Mouse (Mus musculus): ENCODE data around the gene Iffo1.

Gene Iffo1

DNA sequence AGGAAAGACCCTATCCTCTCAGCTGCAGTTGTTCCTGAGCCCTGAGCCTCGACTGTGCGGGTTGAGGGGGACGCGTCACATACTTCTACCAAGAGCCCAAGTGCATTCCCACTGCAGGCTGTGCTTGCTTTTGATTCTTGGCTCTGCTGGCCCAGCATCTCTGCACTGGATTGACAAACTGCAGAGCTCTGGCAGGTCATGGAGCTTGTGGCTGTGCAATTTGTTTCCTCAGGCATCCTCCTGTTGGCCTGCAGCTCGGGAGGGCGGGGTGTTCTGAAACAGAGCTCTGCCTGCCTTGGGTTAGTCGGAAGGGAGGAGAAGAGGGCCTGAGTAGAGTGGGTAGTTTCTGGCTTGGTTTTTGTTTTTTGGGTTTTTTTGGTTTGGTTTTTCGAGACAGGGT is 2.6 kb upstream of the Iffo1 start:
- DNase-seq (ENCODE audit: low read depth, low spot score): no peak

DNA sequence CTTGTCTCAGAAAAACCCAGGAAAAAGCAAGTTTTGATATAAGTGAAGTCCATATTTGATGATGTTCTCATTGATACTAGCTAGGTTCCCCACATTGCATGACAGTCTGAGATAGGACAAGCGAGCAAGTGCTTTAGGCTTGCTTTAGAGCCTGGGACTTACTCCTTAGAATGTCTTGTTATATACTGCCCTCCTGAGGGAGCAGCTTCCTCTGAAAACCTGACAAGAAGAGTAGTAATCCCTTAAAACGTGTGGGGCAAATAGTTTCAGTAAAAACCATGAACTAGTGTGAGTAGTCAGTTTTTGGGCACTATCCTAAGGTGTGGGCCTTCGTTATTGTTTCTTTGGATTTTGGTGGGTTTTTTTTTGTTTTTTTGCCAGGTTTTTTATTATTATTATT is 1.9 kb upstream of the Iffo1 start:
- DNase-seq (ENCODE audit: low read depth, low spot score): peak; percentile 66

DNA sequence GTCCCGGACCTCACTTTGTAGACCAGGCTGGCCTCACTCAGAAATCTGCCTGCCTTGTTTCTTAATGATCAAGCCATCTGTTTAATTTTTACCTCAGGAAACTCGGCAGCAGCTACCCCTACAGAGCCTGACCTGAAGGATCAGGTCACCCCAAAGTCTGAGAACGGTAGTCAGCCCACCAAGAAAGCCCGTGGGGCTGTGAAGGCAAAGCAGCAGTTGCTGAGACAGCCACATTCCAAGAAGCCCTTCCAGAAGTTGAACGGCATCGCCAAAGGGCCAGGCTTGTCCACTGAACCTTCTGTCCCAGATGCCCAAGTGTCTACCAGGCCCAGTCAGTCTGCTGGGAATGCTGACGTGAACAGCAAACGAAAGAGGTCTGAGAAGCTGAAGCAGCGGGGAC is 1.1 kb upstream of the Iffo1 start:
- no peak for DNase-seq (ENCODE audit: low read depth, low spot score)

DNA sequence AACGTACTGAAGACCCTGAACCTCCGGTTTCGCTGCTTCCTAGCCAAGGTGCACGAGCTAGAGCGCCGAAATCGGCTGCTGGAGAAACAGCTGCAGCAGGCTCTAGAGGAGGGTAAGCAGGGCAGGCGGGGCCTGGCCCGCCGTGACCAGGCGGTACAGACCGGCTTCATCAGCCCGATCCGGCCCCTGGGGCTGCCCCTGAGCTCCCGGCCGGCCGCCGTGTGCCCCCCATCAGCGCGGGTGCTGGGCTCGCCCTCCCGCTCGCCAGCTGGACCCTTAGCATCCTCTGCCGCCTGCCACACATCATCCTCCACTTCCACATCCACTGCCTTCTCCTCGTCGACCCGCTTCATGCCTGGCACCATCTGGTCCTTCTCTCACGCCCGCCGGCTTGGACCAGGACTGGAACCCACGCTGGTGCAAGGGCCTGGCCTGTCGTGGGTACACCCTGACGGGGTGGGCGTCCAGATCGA is 474 bp downstream of the Iffo1 start:
- DNase-seq (ENCODE audit: low read depth, low spot score): peak; percentile 37

DNA sequence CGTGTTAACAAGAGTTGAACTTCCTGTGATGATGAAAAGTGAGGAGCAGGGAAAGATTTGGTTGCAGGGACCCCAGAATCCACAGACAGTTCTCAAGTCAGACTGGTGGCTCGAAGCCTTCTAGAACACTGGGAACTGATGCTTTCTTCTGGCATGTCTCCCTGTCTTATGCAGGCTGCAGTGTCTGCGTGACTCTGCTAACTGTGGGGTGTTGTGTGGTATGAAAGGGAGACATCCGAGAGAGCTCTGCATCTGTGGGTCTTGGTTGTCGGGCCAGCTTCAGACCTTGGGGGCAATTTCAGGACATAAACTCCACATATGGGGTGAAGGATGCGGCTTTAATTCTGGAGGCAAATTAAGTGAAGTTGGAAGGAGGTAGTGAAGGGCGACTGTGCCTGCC is 1.1 kb downstream of the Iffo1 start:
- peak; percentile 40 for DNase-seq (ENCODE audit: low read depth, low spot score)

DNA sequence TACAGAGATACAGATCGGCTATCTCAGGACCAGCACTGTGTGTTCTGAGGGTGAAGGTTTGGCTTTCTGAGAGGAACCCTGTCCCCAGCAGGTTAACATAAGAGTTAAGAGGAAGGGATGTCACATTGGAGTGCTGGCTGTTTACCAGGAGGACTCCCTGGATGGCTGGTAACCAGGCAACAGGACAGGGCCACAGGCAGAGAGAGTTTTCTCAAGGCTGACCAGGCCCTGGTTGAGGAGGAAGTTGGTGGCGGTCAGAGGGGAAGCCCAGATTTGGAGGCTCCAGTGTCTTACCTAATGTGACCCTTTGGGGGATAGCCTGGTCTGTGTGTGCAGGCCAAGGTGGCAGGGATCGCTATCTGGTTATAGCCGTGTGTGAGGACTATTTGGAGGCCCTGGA is 1.8 kb downstream of the Iffo1 start:
- peak; percentile 38 for DNase-seq (ENCODE audit: low read depth, low spot score)

DNA sequence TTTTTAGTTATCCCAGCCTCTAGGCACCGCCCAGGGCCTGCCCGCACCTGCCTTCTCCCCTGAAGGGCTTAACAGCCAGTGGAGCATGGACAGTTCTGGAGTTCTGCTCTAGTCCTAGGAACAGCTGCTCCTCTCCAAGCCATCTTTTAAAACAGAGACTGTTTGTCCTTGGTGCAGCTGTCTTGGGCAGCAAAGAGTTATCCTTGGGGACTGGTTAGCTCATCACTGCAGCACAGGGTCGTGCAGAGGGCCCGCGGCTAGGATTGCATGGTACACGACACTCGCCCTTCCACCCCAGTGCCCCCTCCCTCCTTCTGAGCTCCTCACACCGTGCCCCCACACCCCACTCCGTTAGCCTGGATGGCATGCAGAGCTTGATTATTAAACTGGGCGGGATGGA is 2.3 kb downstream of the Iffo1 start:
- no peak for DNase-seq (ENCODE audit: low read depth, low spot score)

DNA sequence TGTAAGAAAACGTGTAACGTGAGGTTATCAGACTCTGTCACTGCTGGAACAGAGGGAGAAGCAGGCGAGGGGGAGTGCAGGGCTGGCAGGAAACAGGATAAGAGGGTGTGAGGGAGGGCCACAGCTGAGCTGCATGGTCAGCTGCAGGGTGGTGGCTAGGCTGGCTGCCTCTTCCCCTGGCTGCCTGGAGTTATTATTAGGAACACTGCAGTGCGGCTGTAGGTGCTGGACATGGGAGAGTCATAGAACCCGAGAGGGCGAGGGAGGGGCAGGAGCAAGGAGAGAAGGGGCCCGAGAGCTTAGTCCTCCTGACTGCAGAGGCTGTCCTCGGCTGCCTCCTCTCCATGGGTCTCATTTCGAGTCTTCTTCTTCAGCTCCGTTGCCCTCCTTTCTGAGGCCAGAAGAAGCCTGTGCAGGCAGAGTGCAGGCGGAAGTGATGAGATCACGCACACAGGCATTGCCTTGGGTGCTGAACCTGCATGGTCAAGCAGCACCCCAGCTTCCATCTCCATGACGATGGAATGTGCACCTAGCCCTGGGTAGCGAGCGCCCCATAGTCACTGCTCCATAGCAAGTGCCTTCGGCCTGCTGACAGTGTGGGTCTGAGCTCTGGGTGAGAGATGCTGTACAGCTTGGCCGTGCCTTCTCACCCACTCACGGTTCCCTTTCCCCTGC is 3.3 kb downstream of the Iffo1 start:
- no peak for DNase-seq (ENCODE audit: low read depth, low spot score)

DNA sequence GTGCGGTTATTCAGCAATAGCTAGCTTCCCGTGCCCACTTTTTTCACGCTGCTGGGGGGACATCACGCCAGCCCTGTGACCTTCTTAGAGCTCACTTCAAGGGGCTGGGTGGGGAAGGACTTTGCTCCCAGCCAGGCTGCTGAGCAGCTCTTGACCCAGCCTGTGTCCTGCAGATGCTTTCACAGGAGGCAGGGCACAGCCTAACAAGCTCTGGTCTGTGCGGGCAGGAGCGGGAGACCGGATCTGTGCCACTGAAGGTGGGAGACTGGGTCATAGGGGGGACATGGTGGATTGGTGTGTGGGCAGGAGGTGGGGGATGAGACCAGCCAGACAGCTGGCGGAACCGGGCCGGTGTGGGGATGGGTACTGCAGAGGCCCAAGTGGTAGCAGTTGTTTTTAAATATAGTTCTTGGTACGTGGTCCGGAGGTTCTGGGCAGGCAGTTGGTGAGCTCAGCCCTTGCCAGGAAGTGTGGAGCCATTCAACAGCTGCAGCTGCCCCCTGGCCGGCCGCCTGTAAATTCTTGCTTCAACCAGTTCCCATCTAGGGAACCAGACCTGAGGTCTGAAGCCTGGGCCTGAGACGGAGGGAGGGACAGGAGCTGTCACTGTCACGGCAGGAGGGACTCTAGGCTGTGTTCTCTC is 4.0 kb downstream of the Iffo1 start:
- no peak for DNase-seq (ENCODE audit: low read depth, low spot score)

DNA sequence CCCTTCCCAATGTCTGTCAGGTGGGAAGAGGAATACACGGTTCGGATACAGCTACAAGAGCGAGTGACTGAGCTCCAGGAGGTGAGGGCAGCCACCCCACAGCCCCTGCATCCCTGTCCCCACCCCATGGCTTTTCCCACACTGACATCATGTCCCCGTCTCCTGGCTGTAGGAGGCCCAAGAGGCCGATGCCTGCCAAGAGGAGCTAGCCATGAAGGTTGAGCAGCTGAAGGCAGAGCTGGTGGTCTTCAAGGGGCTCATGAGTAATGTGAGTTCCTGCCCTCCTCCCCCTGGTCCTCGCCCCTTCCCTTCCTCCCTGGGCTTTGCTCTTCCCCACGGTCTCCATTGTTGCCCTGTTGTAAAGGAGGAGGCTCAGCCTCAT is 4.5 kb downstream of the Iffo1 start:
- DNase-seq (ENCODE audit: low read depth, low spot score): no peak

DNA sequence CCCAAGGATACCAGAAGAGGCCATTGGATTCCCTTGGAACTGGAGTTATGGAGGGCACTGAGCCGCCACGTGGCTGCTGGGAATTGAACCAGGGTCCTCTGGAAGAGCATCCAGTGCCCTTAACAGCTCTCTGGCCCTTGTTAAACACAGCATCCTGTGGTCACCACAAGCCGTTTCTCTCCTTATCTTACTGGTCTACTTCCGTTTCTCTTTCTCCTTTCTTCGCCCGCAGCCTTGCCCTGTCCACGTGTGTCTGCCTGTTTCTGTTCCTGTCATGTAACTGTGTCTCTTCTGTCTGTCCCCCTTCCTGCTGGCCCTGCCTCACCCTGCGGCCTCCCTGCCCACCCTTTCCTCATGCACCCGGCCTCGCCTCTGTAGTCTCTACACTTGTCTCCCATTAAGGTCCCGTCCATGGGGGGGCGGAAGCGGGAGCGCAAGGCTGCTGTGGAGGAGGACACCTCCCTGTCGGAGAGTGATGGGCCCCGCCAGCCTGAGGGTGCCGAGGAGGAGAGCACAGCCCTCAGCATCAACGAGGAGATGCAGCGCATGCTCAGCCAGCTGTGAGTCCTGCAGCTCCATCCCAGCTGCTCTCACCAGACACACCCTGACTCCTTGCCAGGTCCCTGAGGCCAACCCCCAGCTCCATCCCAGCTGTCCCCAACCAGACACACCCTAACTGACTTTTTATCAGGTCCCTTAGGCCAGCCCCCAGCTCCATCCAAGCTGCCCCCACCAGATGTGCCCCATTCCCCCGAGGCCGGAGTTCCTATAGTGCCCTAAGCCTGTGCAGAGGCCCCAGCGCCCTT is 7.4 kb downstream of the Iffo1 start:
- DNase-seq (ENCODE audit: low read depth, low spot score): no peak

DNA sequence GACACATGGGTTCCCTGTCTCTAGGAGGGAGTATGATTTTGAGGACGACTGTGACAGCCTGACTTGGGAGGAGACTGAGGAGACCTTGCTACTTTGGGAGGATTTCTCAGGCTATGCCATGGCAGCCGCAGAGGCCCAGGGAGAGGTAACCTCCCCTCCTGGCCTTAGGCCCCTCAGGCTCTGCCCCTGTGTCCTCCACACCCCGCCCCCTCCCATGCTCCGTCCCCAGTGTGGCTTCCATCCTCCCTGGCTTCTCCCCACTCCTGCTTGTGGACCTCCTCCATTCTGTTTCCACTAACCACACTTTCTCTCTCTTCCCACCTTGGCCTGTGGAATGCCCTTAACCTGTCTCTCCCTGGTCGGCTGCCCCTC is 8.0 kb downstream of the Iffo1 start:
- DNase-seq (ENCODE audit: low read depth, low spot score): no peak

DNA sequence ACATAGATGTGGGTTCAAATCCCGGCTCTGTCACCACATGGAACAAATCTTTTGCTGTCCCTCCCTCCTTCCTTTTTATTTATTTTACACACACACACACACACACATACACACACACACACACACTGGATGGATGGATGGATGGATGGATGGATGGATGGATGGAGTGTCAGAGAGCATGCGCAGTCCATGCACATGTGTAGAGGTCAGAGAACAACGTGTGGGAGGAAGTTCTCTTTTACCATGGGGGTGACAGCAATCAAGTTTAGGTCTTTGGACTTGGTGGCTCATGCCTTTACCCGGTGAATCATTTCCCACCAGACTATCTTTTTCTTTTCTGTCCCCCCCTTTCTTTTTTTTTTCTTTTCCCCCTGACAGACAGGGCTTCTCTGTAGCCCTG is 8.6 kb downstream of the Iffo1 start:
- no peak for DNase-seq (ENCODE audit: low read depth, low spot score)

DNA sequence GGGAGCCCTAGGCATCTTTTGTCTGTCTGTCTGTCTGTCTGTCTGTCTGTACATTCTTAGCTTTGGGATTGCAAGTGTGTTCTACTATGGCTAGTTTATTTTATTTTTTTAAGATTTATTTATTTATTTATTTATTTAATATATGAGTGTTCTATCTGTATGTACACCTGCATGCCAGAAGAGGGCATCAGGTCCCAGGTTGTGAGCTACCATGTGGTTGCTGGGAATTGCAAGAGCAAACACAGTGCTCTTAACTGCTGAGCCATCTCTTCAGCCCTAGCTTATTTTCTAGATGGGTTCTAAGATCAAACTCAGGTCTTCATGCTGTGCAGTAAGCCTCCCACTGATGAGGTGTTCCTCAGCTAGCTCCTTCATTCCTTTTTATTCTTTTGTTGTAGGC is 9.5 kb downstream of the Iffo1 start:
- peak; percentile 71 for DNase-seq (ENCODE audit: low read depth, low spot score)

DNA sequence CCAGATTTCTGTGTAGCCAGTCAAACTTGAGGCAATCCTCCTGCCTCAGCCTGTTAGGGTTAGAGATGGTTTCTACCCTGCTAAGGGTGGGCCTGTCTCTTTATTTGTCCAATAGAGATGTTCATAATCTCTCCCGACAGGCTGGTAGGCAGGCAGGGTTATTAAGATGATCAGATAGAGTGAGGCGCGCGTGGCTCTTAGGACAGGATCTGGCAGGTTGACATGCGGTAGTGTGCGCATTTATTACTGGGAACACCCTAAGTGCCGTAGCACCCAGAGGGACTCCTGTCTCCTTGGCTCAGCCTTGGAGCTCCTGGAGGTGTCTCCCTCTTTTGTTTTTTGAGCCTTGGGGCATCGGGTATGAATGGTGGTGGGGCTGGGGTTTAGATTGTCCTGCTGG is 10.2 kb downstream of the Iffo1 start:
- no peak for DNase-seq (ENCODE audit: low read depth, low spot score)

DNA sequence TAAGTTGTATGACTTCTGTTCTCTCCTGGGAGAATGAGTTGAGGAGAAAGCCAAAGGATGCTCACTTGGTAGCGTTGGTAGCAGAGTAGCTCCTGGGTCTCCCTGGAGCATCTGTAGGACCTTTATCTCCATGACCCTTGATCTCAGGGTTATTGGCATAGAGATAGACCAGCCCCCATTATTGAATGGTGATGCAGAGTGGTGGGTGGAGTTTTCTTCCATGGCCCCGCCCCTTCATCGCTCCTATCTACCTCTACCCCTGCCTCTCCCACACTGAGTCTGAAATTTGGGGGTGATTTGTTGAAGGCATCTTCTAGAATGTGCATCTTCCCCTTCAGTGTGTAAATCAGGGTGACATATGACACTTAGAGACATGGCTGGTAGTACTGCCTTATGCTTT is 11.4 kb downstream of the Iffo1 start:
- DNase-seq (ENCODE audit: low read depth, low spot score): no peak

DNA sequence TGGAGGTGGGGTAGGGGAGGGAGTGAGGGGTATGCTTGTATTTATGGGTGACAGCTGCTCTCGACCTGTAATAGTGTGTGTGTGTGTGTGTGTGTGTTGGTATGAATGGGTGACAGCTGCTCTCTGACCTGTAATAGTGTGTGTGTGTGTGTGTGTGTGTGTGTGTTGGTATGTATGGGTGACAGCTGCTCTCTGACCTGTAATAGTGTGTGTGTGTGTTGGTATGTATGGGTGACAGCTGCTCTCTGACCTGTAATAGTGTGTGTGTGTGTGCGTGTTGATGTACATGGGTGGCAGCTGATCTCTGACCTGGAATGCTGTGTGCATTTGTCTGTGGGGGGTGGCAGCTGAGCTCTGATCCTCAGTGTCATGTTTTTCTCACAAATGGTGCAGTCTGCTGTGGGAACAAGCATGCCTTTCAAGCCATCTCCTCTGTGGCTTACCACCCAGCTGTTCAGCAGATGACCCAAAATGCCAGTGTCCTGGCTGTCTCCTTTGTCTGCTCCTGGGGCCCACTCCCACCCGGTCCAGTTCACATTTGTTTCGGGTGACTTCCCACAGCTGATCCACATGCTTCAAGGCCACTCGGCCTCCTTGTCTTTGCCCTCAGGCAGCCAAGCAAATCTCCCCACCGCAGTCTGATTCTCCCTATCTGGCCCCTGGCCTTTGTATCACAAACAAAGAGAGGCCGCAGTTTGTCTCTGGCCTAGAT is 12.0 kb downstream of the Iffo1 start:
- no peak for DNase-seq (ENCODE audit: low read depth, low spot score)

DNA sequence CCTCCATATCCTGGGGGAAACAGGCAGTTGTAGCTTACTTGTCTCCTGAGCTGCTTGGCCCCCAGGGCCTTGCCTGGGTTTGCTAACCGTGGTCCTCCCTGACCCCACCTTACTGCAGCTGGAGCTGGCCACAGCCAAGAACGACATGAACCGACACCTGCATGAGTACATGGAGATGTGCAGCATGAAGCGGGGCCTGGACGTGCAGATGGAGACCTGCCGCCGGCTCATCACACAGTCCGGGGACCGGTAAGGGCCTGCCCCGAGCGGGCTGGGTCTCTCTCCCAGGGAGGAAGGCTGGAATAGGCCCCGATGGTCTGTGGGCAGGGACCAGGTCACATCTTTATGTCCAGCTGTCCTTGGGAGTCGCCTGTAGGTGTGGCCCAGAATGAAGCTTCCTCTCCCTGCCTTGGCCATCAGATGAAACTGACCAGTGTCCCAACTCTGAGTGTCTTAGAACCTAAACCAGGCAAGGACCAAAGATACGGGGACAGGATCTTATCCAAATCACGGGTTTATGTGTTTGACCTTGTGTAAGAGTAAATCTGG is 14.0 kb downstream of the Iffo1 start:
- DNase-seq (ENCODE audit: low read depth, low spot score): no peak

DNA sequence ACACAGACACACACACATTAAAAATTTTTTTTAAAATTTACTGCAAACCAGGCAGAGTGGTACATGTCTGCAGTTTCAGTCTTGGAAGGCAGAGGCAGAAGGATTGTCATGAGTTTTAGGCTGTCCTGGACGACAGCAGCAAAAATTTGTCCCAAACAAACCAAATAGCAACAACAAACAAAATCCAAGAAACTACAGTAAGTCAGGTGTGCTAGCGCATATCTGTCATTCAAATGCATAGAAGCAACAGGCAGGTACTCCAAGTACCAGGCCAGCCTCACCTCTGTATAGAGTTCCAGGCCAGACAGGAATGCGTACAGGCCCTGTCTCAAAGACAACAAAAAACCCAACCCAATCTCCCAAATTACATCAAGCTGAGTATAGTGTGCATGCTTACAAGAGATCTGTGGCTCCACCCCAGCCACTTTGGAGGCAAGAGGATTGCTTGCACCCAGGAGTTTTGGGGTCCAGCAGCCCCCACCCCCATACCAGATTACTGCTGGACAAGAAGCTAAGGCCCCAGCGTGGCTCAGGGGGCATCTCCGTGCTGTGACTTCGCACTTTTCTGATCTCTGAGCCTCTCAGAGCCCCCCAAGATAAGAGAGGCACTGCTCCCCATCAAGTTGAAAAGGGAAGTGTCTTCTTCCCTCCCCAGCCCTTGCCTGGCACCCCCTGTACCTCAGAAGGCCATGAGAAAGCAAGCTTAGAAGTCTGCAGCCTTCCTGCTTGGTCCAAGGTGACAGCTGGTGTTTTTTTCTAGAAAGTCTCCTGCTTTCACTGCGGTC is 14.9 kb downstream of the Iffo1 start:
- DNase-seq (ENCODE audit: low read depth, low spot score): no peak

DNA sequence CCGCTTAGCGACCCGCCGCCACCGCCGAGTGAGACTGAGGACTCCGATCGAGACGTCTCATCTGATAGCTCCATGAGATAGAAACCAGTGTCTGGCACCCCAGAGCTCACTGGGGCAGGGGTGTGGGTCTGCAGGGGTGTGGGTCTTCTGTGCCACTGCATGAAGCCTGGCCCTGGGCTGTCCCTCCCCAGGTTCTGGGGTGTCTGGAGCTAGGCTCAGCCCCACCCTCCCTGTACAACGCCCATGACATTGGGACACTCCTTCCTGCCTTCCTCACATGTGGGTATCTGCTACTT is 15.5 kb downstream of the Iffo1 start:
- no peak for DNase-seq (ENCODE audit: low read depth, low spot score)
